Mouse (Mus musculus) lung, adult 2 months (tissue): ENCODE measurements at regions not wholly inside any gene's neighbourhood (a gene's known extent, or its start where the extent isn't known, plus 50 kb on each side); places are given as distances from the start of the nearest gene placed in this dataset.

ENCODE experiments used
- DNase-seq: peaks from one replicate; pipeline ENCODE4 v3.0.0; 2022
- H3K4me1 ChIP-seq: fragments of 200-500 bp; 2 replicates; pipeline ENCODE4 v1.6.1; 2011; ENCODE audit warnings: low read length; ENCODE audit not compliant: control insufficient read depth, insufficient read depth
- H3K4me3 ChIP-seq: fragments of 200-500 bp; replicated peaks from 2 replicates; pipeline ENCODE3; 2011; ENCODE audit warnings: low read depth, mild to moderate bottlenecking, control low read depth, low read length; ENCODE audit errors: extremely low read depth
- CTCF ChIP-seq: fragments of 200-500 bp; IDR thresholded peaks from 2 replicates; pipeline ENCODE4 v1.5.1; 2011; ENCODE audit warnings: mild to moderate bottlenecking, low read length, control low read depth; ENCODE audit not compliant: insufficient read depth
- POLR2A ChIP-seq: fragments of 200-500 bp; IDR thresholded peaks from 2 replicates; pipeline ENCODE4 v1.6.1; 2011; ENCODE audit warnings: low read depth, mild to moderate bottlenecking, control low read depth, low read length, borderline replicate concordance; ENCODE audit errors: extremely low read depth
- WGBS: fragments of 180-500 bp; shearing (Covaris S2); methylation state at CpG from one replicate; pipeline ENCODE4 v1.1.7; 2018; 5-methylcytosine and 5-hydroxymethylcytosine counted together

DNA sequence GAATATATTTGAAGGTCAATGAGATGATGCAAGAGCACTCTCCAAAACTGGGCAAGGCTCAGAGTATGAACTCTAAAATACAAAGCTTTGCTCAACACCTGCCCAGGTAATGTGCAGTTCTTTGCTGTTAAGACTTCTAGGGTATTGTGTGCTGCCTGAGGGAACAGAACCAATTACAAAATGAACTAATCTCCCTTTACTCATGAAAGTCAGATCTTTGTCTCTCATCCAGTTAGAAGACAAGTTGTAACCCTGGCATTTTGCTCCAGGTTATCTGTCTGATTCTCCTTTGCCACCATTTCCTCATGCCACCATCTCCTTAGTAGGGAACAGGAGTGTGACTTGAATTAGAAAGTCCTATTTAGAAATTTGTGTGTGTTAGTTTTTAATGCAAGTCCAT is 243.5 kb upstream of the P2ry1 start:
- Histone ChIP-seq H3K4me3 (no peak overlapping the region), H3K4me1 (no peaks in the 10 kb centered on the region)
- DNase-seq: no peak
- no peak for TF ChIP-seq POLR2A
- no peak for TF ChIP-seq CTCF

DNA sequence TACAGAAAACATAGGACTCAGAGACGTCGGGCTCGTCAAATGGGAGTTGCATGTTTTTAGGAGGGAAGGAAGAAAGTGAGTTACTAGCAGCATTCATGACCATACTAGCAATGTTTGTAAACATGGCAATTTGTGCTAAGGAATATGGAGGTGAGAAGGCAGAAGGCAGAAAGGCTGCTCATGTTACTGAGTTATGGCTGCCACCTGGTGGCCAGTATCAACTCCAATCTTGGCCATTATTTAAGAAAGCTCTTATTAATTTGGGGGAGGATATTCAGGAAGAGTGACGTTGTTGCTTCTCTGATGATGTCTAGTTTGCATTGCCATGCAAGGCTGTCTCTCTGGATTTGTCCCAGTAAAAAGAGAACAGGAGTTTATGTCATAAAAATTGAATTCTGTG is 239.7 kb upstream of the P2ry1 start:
- DNase-seq: peak; percentile 31
- H3K4me3 ChIP-seq: no peak overlapping the region
- TF ChIP-seq POLR2A (no peak), CTCF (peak; percentile 41; the same call in 1 of the 2 replicates)
- WGBS: 52% methylated on average over 4 of the region's 4 CpGs
- H3K4me1 ChIP-seq: no peaks in the 10 kb centered on the region

DNA sequence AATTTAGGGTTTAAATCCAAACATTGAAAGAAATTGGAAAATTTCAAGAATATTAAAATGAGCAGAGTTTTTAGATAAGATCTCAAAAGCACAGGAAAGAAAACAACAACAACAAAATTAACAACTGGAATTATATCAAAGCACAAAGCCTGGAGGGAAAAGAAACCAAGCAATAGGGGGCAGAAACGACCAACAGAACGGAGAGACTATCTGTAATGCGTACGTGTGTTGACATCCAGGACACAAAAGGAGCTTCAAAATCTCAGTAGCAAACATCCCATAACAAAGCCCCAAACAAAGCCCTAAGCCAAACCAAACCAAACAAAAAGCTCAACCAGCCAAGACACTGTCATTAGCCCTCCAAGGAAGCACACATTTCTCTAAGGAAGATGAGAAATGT is 237.5 kb upstream of the P2ry1 start:
- WGBS: 64% methylated on average over 4 of the region's 4 CpGs
- no peak overlapping the region for H3K4me3 ChIP-seq
- TF ChIP-seq CTCF (no peak), POLR2A (no peak)
- H3K4me1 ChIP-seq: no peaks in the 10 kb centered on the region
- no peak for DNase-seq

DNA sequence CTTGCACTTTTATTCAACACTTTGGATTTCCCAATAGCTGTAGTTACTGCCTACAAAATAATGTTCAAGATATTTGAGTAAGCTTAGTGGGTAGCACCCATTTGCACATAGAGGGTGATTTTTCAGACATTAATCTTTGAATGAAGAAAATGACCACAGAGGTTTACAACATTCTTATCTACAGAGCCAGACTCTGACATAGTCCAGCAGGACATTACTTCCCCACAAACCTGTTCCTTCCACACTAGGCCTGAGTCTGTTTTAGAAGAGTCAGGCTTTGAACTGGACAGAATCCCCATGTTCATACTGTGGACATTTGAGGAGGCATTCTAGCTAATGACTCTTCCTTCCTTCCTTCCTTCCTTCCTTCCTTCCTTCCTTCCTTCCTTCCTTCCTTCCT is 233.6 kb upstream of the P2ry1 start:
- TF ChIP-seq CTCF: no peak
- Histone ChIP-seq H3K4me3 (no peak overlapping the region), H3K4me1 (no peaks in the 10 kb centered on the region)
- no peak for DNase-seq

DNA sequence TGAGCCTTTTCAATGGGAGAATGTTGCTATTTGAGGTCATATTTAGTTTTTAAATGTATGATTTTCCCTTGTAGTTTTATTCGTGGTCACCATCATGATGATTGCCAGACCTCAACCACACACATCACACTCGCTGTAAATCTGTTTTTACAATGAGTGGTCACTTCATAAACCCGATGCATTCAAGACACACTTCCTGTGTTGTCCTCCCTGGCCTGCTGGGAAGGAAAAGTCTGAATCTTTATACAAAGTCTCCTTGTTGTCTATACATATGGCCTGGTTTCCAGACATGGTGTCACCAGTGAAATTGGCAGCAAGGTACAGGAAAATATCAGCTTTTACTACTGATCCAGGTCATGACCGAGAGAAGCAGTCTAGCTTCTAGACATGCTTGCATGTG is 230.7 kb upstream of the P2ry1 start:
- Histone ChIP-seq H3K4me1 (no peaks in the 10 kb centered on the region), H3K4me3 (no peak overlapping the region)
- TF ChIP-seq CTCF: no peak
- no peak for TF ChIP-seq POLR2A
- 61% methylated on average over 4 of the region's 4 CpGs for WGBS
- DNase-seq: no peak

DNA sequence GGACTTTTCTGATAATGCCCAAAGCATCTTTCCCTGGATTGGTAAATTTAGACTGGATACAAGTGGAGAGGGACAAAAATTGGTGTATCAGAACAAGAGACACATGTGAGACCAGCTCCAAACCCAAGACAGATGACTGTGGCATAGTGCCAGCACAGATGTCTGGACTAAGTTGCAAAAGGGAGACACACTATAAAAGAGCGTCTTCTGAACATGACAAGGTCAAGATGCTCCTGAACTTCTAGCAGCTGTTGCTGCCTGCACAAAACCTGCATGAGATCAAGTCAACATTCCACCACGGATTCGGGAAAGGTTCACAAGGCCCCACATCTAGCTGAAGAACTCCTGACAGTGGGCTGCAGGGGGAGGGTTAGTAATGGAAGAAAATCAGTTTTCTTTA is 229.2 kb upstream of the P2ry1 start:
- H3K4me1 ChIP-seq: no peaks in the 10 kb centered on the region
- TF ChIP-seq POLR2A (no peak), CTCF (no peak)
- no peak overlapping the region for H3K4me3 ChIP-seq
- DNase-seq: no peak
- 57% methylated on average over 3 of the region's 3 CpGs for WGBS

DNA sequence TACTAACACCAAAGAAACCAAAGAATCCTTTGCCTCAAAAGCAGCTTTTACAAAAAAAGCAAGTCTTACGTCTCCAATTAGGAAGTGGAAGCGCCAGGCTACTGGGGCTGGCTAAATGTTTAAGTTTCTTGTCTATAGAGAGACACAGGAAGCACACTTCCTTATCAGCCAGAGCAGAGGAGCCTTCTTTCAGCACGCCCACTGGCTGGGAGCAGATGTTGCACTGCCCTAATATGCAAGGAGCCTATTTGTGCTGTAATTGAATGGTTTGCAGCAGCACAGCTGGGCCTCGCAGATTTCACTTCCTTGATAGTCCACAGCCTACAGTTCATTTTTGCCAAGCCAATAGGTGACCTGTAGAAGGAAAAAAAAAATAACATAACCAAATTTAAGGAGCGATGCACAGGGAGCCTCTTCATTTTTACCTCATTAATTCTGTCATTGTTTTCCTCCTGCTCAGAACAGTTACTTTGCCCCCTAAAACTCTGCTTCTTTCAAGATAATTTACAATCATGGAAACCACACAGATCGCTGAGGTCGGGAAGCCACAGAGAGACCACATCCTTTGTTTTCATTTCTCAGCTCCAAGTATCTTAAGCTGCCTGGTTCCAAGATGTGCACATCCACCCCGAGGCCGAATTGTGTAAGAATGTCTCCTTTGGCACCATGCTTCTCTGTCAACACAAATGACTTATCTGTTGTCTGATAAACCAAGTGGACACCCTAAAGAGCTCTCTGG is 217.3 kb upstream of the P2ry1 start:
- Histone ChIP-seq H3K4me3 (no peak overlapping the region), H3K4me1 (no peaks in the 10 kb centered on the region; the same call in 1 of the 2 replicates)
- no peak for DNase-seq
- TF ChIP-seq POLR2A (no peak), CTCF (no peak)
- WGBS: 25% methylated on average over 9 of the region's 9 CpGs

DNA sequence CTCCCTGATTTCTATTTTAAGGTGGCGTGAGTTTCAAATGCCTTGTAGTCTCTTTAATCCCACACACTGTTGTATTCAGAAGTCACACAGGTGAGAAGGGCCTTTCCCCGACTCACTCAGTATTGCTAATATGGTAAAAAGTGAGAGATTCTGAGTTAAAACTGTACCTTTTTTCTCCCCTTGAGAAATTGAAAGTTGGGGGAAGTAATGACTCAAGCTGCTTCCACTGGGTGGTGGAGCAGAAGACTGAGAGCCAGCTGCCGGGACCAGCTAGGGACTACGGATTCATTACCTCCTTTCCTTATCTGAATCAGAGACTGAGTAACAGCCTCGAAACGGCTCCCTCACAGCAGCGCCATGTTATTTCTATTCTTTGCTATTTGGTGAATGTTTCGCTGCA is 214.6 kb upstream of the P2ry1 start:
- no peaks in the 10 kb centered on the region; the same call in 1 of the 2 replicates for H3K4me1 ChIP-seq
- no peak for DNase-seq
- no peak overlapping the region for H3K4me3 ChIP-seq
- 77% methylated on average over 8 of the region's 8 CpGs for WGBS
- TF ChIP-seq CTCF (no peak), POLR2A (no peak)

DNA sequence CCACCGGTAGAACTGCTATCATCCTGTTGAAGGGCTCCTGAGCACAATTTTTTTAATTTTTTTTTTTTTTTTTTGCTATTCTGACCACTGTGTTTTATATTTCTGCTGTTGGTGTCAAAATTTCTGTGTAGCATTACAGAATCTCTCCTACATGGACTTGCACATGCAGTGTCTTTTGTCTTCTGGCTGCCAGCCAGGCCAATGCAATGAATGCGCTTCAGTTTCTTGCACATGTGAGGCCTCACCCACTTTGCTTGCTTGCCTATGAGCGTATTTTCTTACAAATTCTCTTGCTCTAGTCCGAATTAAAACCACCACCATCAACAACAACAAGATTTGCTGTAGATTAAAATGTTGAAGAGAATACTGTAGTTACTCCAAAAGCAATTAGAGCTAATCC is 213.2 kb upstream of the P2ry1 start:
- no peaks in the 10 kb centered on the region; the same call in 1 of the 2 replicates for H3K4me1 ChIP-seq
- WGBS: 83% methylated on average over 4 of the region's 4 CpGs
- TF ChIP-seq POLR2A (no peak), CTCF (no peak)

DNA sequence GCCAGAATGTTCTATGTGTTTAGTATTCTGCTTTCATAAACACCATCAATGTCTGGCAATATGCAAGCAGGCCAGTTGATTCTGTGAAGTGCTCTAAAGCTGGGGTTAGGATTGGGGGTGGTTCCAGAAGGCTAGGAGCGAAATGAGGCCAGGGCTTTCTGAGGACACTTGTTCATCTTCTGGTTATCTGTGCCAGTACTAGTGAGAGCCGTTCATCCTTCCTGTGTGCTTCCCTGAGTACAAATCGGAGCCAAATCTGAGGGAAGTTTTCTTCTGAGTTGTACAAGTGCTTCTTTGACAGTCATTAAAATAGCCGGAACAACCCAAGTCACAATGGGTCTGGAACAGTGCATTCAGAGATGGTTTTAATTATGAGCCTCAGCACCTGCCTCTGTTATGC is 210.4 kb upstream of the P2ry1 start:
- DNase-seq: no peak
- Histone ChIP-seq H3K4me3 (no peak overlapping the region), H3K4me1 (no peaks in the 10 kb centered on the region)
- TF ChIP-seq CTCF: no peak
- no peak for TF ChIP-seq POLR2A
- WGBS: 67% methylated on average over 4 of the region's 4 CpGs

More for the DNA sequence above, 213.2 kb upstream of the P2ry1 start:
- DNase-seq: no peak
- H3K4me3 ChIP-seq: no peak overlapping the region
